Mouse (Mus musculus) lung, adult 2 months (tissue): ENCODE data around the gene Igf2bp2. TPM values are rescaled to one million over a fixed set of nuclear protein-coding genes. Genes with fewer than 3 reads are reported as not detected.

Experiments
- DNase-seq: peaks from one replicate; pipeline ENCODE4 v3.0.0; 2022
- H3K4me1 ChIP-seq: fragments of 200-500 bp; 2 replicates; pipeline ENCODE4 v1.6.1; 2011; ENCODE audit warnings: low read length; ENCODE audit not compliant: control insufficient read depth, insufficient read depth
- H3K4me3 ChIP-seq: fragments of 200-500 bp; replicated peaks from 2 replicates; pipeline ENCODE3; 2011; ENCODE audit warnings: low read depth, mild to moderate bottlenecking, control low read depth, low read length; ENCODE audit errors: extremely low read depth
- CTCF ChIP-seq: fragments of 200-500 bp; IDR thresholded peaks from 2 replicates; pipeline ENCODE4 v1.5.1; 2011; ENCODE audit warnings: mild to moderate bottlenecking, low read length, control low read depth; ENCODE audit not compliant: insufficient read depth
- POLR2A ChIP-seq: fragments of 200-500 bp; IDR thresholded peaks from 2 replicates; pipeline ENCODE4 v1.6.1; 2011; ENCODE audit warnings: low read depth, mild to moderate bottlenecking, control low read depth, low read length, borderline replicate concordance; ENCODE audit errors: extremely low read depth
- WGBS: fragments of 180-500 bp; shearing (Covaris S2); methylation state at CpG from one replicate; pipeline ENCODE4 v1.1.7; 2018; 5-methylcytosine and 5-hydroxymethylcytosine counted together
- polyA plus RNA-seq: library from polyadenylated mRNA; depleted of rRNA; stranded (reverse); fragments of >200 nt; gene quantifications from 2 replicates; pipeline ENCODE4 v1.2.3, GENCODE M21; 2012

Gene Igf2bp2
- polyA plus RNA-seq, 1 experiment, result 5.0 TPM

GRCm38 (mm10) chr16:22168731-22169130, 5.6 kb upstream of the Igf2bp2 start:
- Histone ChIP-seq H3K4me1 (no peaks in the 10 kb centered on the region), H3K4me3 (no peak overlapping the region)
- DNase-seq, result no peak
- WGBS, result 61% methylated on average over 8 of the region's 8 CpGs
- TF ChIP-seq POLR2A (no peak), CTCF (no peak)

GRCm38 (mm10) chr16:22165556-22165955, 2.5 kb upstream of the Igf2bp2 start:
- TF ChIP-seq CTCF (no peak), POLR2A (no peak)
- no peaks in the 10 kb centered on the region for H3K4me1 ChIP-seq
- H3K4me3 ChIP-seq, result no peak overlapping the region
- WGBS, result 89% methylated on average over 5 of the region's 5 CpGs
- no peak for DNase-seq

GRCm38 (mm10) chr16:22164446-22164845, 1.3 kb upstream of the Igf2bp2 start:
- 47% methylated on average over 8 of the region's 8 CpGs for WGBS
- H3K4me3 ChIP-seq, result no peak overlapping the region
- no peaks in the 10 kb centered on the region; the same call in 1 of the 2 replicates for H3K4me1 ChIP-seq
- TF ChIP-seq POLR2A (no peak), CTCF (no peak)
- no peak for DNase-seq

GRCm38 (mm10) chr16:22163456-22163851, 355 bp upstream of the Igf2bp2 start:
- TF ChIP-seq CTCF (no peak), POLR2A (no peak)
- DNase-seq, result peak; percentile 52
- under 1% methylated on average over 27 of the region's 27 CpGs for WGBS

GRCm38 (mm10) chr16:22162066-22162511, 1.0 kb downstream of the Igf2bp2 start:
- DNase-seq, result peak; percentile 38
- TF ChIP-seq POLR2A, result no peak
- TF ChIP-seq CTCF, result no peak

More at GRCm38 (mm10) chr16:22163456-22163851, 355 bp upstream of the Igf2bp2 start:
- Histone ChIP-seq H3K4me1 (no peaks in the 10 kb centered on the region; the same call in 1 of the 2 replicates), H3K4me3 (peak overlapping the region; percentile 80)

GRCm38 (mm10) chr16:22161351-22162065, 1.6 kb downstream of the Igf2bp2 start:
- Histone ChIP-seq H3K4me1 (no peaks in the 10 kb centered on the region; the same call in 1 of the 2 replicates), H3K4me3 (peak overlapping the region; percentile 59)
- DNase-seq, result peak; percentile 32
- TF ChIP-seq CTCF (no peak), POLR2A (no peak)
- under 1% methylated on average over 71 of the region's 71 CpGs for WGBS

More at GRCm38 (mm10) chr16:22162066-22162511, 1.0 kb downstream of the Igf2bp2 start:
- Histone ChIP-seq H3K4me3 (peak overlapping the region; percentile 59), H3K4me1 (no peaks in the 10 kb centered on the region; the same call in 1 of the 2 replicates)
- WGBS, result 1% methylated on average over 19 of the region's 19 CpGs

GRCm38 (mm10) chr16:22160386-22161145, 2.5 kb downstream of the Igf2bp2 start:
- no peak for DNase-seq
- Histone ChIP-seq H3K4me3 (no peak overlapping the region), H3K4me1 (no peaks in the 10 kb centered on the region; the same call in 1 of the 2 replicates)
- WGBS, result 8% methylated on average over 16 of the region's 16 CpGs
- TF ChIP-seq CTCF (no peak), POLR2A (no peak)

GRCm38 (mm10) chr16:22152941-22153444, 10.1 kb downstream of the Igf2bp2 start:
- Histone ChIP-seq H3K4me3 (no peak overlapping the region), H3K4me1 (no peaks in the 10 kb centered on the region)
- 93% methylated on average over 11 of the region's 11 CpGs for WGBS
- no peak for DNase-seq
- TF ChIP-seq POLR2A (no peak), CTCF (no peak)

- no peak for DNase-seq
- WGBS, result 38% methylated on average over 9 of the region's 11 CpGs
- no peak overlapping the region for H3K4me3 ChIP-seq
- H3K4me1 ChIP-seq, result no peaks in the 10 kb centered on the region
- no peak for TF ChIP-seq POLR2A
Measured at GRCm38 (mm10) chr16:22151706-22152315, 11.3 kb downstream of the Igf2bp2 start.
